Mouse (Mus musculus): ENCODE measurements around the gene Cmah. TPM values are rescaled to one million over a fixed set of nuclear protein-coding genes. Genes with fewer than 3 reads are reported as not detected.

Gene Cmah
- polyA plus RNA-seq, 1 experiment from 2014 or later: 0.11 TPM

GRCm38 (mm10) chr13:24321313-24321712 is 5.9 kb upstream of the Cmah start:
- Histone ChIP-seq H3K4me2 (replicated peaks) (no peak overlapping the region), H3K9ac (replicated peaks) (no peak overlapping the region), H3K9me3 (no peaks in the 10 kb centered on the region), H3K27ac (replicated peaks) (no peak overlapping the region), H3K36me3 (no peaks in the 10 kb centered on the region), H3K4me3 (no peak overlapping the region), H3K4me1 (no peaks in the 10 kb centered on the region), H3K27me3 (no peaks in the 10 kb centered on the region)
- 56% methylated on average over 6 of the region's 6 CpGs for WGBS
- ATAC-seq (replicated peaks): no peak

- no peaks in the 10 kb centered on the region for H3K27me3 ChIP-seq
- WGBS: 88% methylated on average over 9 of the region's 9 CpGs
- H3K4me1 ChIP-seq: no peaks in the 10 kb centered on the region
- no peaks in the 10 kb centered on the region for H3K36me3 ChIP-seq
- no peak overlapping the region for H3K27ac ChIP-seq (replicated peaks)
- H3K9ac ChIP-seq (replicated peaks): no peak overlapping the region
- ATAC-seq (replicated peaks): no peak
- H3K4me3 ChIP-seq: no peak overlapping the region
- no peaks in the 10 kb centered on the region for H3K9me3 ChIP-seq
- no peak overlapping the region for H3K4me2 ChIP-seq (replicated peaks)
These were observed 1.0 kb downstream of the Cmah start for GRCm38 (mm10) chr13:24328036-24328817.

DNA sequence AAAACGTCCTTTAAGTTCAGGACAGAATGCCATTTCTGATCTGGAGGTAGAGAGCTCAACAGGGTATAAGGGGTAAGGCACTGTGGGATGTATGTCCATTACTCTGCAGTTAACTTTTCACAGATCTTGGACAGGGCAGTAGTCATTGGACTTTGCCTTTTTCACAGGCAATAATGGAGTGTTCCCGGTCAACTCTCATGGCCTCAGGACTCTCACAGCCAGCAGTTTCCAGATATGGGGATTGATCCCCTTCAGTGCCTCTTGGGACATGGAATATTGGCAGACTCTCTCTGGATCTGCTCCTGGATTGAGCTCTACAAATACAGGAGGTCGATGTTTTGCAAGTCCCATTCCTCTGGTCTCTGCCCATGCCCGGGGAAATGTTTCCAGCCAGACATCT is 2.9 kb downstream of the Cmah start:
- no peak for ATAC-seq (replicated peaks)
- Histone ChIP-seq H3K9me3 (no peaks in the 10 kb centered on the region), H3K4me3 (no peak overlapping the region), H3K27me3 (no peaks in the 10 kb centered on the region), H3K27ac (replicated peaks) (no peak overlapping the region), H3K4me2 (replicated peaks) (no peak overlapping the region), H3K36me3 (no peaks in the 10 kb centered on the region), H3K9ac (replicated peaks) (no peak overlapping the region), H3K4me1 (no peaks in the 10 kb centered on the region)
- 82% methylated on average over 4 of the region's 4 CpGs for WGBS

DNA sequence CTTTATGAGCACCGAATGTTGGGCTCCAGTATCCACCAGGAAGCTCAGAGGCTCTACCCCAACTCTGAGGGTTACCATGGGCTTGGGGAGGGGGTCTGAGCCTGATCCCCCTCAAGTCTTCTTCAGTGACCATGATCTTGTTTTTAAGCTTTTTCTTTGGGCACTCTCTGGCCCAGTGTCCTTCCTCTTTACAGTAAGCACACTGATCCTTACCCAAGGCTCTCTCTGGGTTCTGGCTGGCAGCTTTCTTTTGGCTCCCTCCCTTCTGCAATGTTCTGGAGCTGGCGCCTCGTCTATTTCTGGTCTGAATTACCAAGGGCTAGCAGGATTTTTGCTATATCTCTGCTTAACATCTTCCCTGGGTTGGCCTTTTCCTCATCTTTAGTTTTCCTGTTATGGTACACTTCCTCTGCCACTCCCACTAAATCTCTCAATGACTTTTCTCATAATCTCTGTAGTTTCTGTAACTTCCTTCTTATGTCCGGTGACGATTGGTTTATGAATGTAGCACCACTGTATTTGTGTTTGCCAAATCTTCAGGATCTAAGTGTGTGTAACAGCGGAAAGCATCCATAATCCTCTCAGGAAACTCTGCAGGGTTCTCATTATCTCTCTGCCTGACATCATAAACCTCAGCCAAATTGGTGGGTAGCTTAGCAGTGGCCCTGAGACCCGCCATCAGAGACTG is 3.8 kb downstream of the Cmah start:
- H3K9ac ChIP-seq (replicated peaks): no peak overlapping the region
- no peak overlapping the region for H3K4me3 ChIP-seq
- no peak overlapping the region for H3K4me2 ChIP-seq (replicated peaks)
- whole genome bisulfite sequencing: 70% methylated on average over 7 of the region's 7 CpGs
- H3K27me3 ChIP-seq: no peaks in the 10 kb centered on the region
- H3K9me3 ChIP-seq: no peaks in the 10 kb centered on the region
- ATAC-seq (replicated peaks): no peak
- no peaks in the 10 kb centered on the region for H3K36me3 ChIP-seq
- no peaks in the 10 kb centered on the region for H3K4me1 ChIP-seq
- H3K27ac ChIP-seq (replicated peaks): no peak overlapping the region

DNA sequence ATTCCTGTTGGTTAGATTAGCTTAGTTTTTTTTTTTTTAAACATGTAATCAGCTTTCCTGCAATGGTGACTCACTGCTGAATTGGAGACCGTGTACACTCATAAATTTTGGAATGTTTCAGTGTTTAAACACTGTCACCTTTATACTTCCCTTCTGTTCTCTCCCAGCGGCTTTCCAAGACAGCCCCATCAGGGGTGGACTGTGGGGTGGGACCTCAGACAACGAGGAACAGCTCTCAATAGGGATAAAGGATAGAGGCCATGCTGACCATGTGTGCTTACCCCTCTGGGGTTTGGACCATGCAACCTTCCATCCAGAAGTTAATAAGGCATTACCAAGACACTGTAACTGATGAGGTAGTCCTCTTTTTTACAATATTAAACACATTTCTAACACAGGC is 5.3 kb downstream of the Cmah start:
- no peak overlapping the region for H3K4me2 ChIP-seq (replicated peaks)
- H3K27me3 ChIP-seq: no peaks in the 10 kb centered on the region
- WGBS: 57% methylated on average over 3 of the region's 3 CpGs
- no peaks in the 10 kb centered on the region for H3K9me3 ChIP-seq
- H3K4me1 ChIP-seq: no peaks in the 10 kb centered on the region
- H3K27ac ChIP-seq (replicated peaks): no peak overlapping the region
- ATAC-seq (replicated peaks): no peak
- H3K4me3 ChIP-seq: no peak overlapping the region
- no peaks in the 10 kb centered on the region for H3K36me3 ChIP-seq
- no peak overlapping the region for H3K9ac ChIP-seq (replicated peaks)

DNA sequence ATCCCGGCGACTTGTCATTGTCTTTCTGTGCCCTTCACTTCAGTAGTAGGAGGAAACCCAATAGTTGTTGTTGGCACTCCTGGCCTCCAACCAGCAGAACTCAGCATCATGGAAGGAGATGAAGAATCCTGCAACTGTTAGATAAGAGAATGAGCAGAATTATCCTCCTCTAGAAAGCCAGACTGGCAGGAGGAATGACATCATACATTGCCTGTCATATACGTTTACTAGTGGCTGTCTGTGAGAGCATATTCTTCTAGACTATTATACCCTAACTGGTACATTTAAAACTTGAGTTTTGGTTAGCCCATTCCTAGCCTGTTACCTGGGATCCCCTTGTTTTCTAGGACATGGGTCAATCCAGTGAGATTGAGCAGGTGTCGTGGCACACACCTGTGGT is 9.6 kb downstream of the Cmah start:
- 83% methylated on average over 4 of the region's 4 CpGs for WGBS
- H3K27ac ChIP-seq (replicated peaks): no peak overlapping the region
- H3K4me3 ChIP-seq: no peak overlapping the region
- no peak for ATAC-seq (replicated peaks)
- H3K4me1 ChIP-seq: no peaks in the 10 kb centered on the region
- H3K36me3 ChIP-seq: no peaks in the 10 kb centered on the region
- no peaks in the 10 kb centered on the region for H3K9me3 ChIP-seq
- no peak overlapping the region for H3K4me2 ChIP-seq (replicated peaks)
- H3K9ac ChIP-seq (replicated peaks): no peak overlapping the region
- H3K27me3 ChIP-seq: no peaks in the 10 kb centered on the region

DNA sequence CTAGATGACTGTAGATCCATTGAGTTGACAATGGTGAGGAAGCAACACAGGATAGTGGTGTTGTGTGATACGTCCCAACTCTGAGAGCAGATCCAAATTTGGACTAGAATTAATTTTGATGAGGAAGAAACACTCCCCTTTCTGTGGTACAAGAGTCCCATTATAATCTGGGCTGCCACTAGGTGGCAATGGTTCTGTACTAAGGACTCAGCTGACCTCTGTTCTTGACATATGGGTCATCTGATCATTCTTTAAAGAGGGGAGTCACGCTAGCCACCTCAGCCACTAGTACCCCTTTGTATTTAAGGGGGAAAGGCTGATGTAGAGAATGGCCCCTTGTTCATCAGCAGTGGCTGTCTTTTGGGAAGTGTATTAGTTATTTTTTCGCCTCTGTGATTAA is 10.7 kb downstream of the Cmah start:
- ATAC-seq (replicated peaks): no peak

GRCm38 (mm10) chr13:24338343-24338861 is 11.2 kb downstream of the Cmah start:
- 66% methylated on average over 4 of the region's 4 CpGs for WGBS
- no peak overlapping the region for H3K9ac ChIP-seq (replicated peaks)

More for the DNA sequence above, 10.7 kb downstream of the Cmah start:
- Histone ChIP-seq H3K36me3 (no peaks in the 10 kb centered on the region), H3K9me3 (no peaks in the 10 kb centered on the region), H3K27ac (replicated peaks) (no peak overlapping the region), H3K4me1 (no peaks in the 10 kb centered on the region), H3K9ac (replicated peaks) (no peak overlapping the region), H3K4me3 (no peak overlapping the region), H3K27me3 (no peaks in the 10 kb centered on the region), H3K4me2 (replicated peaks) (no peak overlapping the region)
- 53% methylated on average over 3 of the region's 3 CpGs for WGBS

DNA sequence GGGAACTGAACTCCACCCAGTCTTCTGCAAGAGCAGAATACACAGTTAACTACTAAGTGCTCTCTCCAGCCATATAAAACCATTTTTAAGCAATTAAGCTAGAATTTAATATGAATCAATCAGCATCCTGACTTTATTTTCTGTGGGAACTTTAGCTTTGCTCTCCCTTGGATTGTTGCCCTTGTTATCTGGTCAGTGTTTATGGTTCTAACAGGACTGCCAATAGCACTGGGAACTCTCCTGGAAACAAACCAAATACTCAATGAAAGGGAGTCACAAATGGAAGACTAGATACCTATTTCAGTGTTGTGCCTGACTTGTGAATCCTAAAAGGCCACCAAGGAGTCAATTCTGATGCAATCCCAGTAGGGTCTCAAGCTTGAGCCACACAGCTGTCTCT is 12.7 kb downstream of the Cmah start:
- no peak overlapping the region for H3K27ac ChIP-seq (replicated peaks)
- no peak overlapping the region for H3K9ac ChIP-seq (replicated peaks)
- H3K9me3 ChIP-seq: no peaks in the 10 kb centered on the region
- no peaks in the 10 kb centered on the region for H3K27me3 ChIP-seq
- H3K4me1 ChIP-seq: no peaks in the 10 kb centered on the region
- no peak for ATAC-seq (replicated peaks)
- H3K4me3 ChIP-seq: no peak overlapping the region
- no peaks in the 10 kb centered on the region for H3K36me3 ChIP-seq
- no peak overlapping the region for H3K4me2 ChIP-seq (replicated peaks)

More at GRCm38 (mm10) chr13:24338343-24338861, 11.2 kb downstream of the Cmah start:
- Histone ChIP-seq H3K4me2 (replicated peaks) (no peak overlapping the region), H3K9me3 (no peaks in the 10 kb centered on the region), H3K27me3 (no peaks in the 10 kb centered on the region), H3K27ac (replicated peaks) (no peak overlapping the region), H3K36me3 (no peaks in the 10 kb centered on the region), H3K4me3 (no peak overlapping the region), H3K4me1 (no peaks in the 10 kb centered on the region)
- no peak for ATAC-seq (replicated peaks)

- H3K4me1 ChIP-seq: no peaks in the 10 kb centered on the region
- no peak overlapping the region for H3K9ac ChIP-seq (replicated peaks)
- no peaks in the 10 kb centered on the region for H3K27me3 ChIP-seq
- no peak overlapping the region for H3K4me3 ChIP-seq
- ATAC-seq (replicated peaks): no peak
- no peak overlapping the region for H3K4me2 ChIP-seq (replicated peaks)
- H3K36me3 ChIP-seq: no peaks in the 10 kb centered on the region
- no peak overlapping the region for H3K27ac ChIP-seq (replicated peaks)
- 93% methylated on average over 6 of the region's 6 CpGs for WGBS
- H3K9me3 ChIP-seq: no peaks in the 10 kb centered on the region
These were observed 13.3 kb downstream of the Cmah start for GRCm38 (mm10) chr13:24340462-24340861.

DNA sequence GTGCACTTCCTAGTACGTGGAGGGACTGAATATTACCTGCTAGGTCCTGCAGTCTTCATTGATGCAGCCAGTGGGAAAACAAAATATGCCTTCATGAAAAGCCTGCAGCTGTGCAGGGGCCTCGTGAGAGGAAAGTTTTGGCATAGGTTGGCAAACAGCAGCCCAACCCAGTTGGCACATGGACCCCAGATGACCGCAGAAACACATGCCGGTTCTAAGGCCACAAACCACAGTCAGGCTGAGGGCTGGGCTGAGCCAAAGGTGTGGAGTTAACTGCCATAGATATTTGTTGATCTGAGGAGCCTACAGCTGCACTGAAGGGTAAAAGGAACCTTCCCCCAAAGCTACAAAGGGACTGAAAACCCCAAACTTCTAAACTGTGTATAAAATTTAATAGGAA is 14.9 kb downstream of the Cmah start:
- no peaks in the 10 kb centered on the region for H3K27me3 ChIP-seq
- no peaks in the 10 kb centered on the region for H3K4me1 ChIP-seq
- no peak overlapping the region for H3K4me3 ChIP-seq
- H3K4me2 ChIP-seq (replicated peaks): no peak overlapping the region
- WGBS: 85% methylated on average over 4 of the region's 4 CpGs
- no peaks in the 10 kb centered on the region for H3K36me3 ChIP-seq
- no peak for ATAC-seq (replicated peaks)
- H3K9ac ChIP-seq (replicated peaks): no peak overlapping the region
- H3K9me3 ChIP-seq: no peaks in the 10 kb centered on the region
- no peak overlapping the region for H3K27ac ChIP-seq (replicated peaks)

GRCm38 (mm10) chr13:24353004-24353403 is 25.8 kb downstream of the Cmah start:
- H3K27ac ChIP-seq (replicated peaks): no peak overlapping the region
- no peaks in the 10 kb centered on the region for H3K36me3 ChIP-seq
- no peaks in the 10 kb centered on the region for H3K4me1 ChIP-seq
- H3K27me3 ChIP-seq: no peaks in the 10 kb centered on the region
- H3K4me2 ChIP-seq (replicated peaks): no peak overlapping the region
- H3K9ac ChIP-seq (replicated peaks): no peak overlapping the region
- H3K9me3 ChIP-seq: no peaks in the 10 kb centered on the region
- no peak for ATAC-seq (replicated peaks)
- no peak overlapping the region for H3K4me3 ChIP-seq
- 95% methylated on average over 5 of the region's 5 CpGs for WGBS

All from forebrain, embryonic 15.5 days (tissue).